Mouse (Mus musculus) midbrain, embryonic 16.5 days (tissue): Measurements from ENCODE around the gene C87436. TPM values are rescaled to one million over a fixed set of nuclear protein-coding genes. Genes with fewer than 3 reads are reported as not detected.

Source experiments
- ATAC-seq: fragments of 200-750 bp; cut with Nextera tagmentation; 2 replicates; pipeline ENCODE4 v1.8.0; 2017; ENCODE audit warnings: moderate TSS enrichment
- H3K27ac ChIP-seq: fragments of 300-500 bp; sonication (generic); 2 replicates; pipeline ENCODE4 v1.5.1; 2014; ENCODE audit warnings: mild to moderate bottlenecking, low read length, mixed read lengths
- H3K27me3 ChIP-seq: fragments of 300-500 bp; sonication (generic); 2 replicates; pipeline ENCODE4 v1.6.1; 2014; ENCODE audit warnings: low read depth, low read length, mixed read lengths; ENCODE audit not compliant: control insufficient read depth, insufficient read depth
- H3K36me3 ChIP-seq: fragments of 300-500 bp; sonication (generic); 2 replicates; pipeline ENCODE4 v1.6.1; 2014; ENCODE audit warnings: mild to moderate bottlenecking, low read length, moderate library complexity, mixed read lengths; ENCODE audit not compliant: control insufficient read depth, insufficient read depth
- H3K4me1 ChIP-seq: fragments of 300-500 bp; sonication (generic); 2 replicates; pipeline ENCODE4 v1.6.1; 2014; ENCODE audit warnings: mild to moderate bottlenecking, low read length, mixed read lengths; ENCODE audit not compliant: control insufficient read depth, insufficient read depth
- H3K4me2 ChIP-seq: fragments of 300-500 bp; sonication (generic); 2 replicates; pipeline ENCODE4 v1.6.1; 2014; ENCODE audit warnings: mild to moderate bottlenecking, low read length, mixed read lengths
- H3K4me3 ChIP-seq: fragments of 300-500 bp; sonication (generic); 2 replicates; pipeline ENCODE4 v1.5.1; 2014; ENCODE audit warnings: low read depth, mild to moderate bottlenecking, low read length, moderate library complexity, mixed read lengths
- H3K9ac ChIP-seq: fragments of 300-500 bp; sonication (generic); 2 replicates; pipeline ENCODE4 v1.6.1; 2014; ENCODE audit warnings: low read depth, low read length, mixed read lengths
- H3K9me3 ChIP-seq: fragments of 300-500 bp; sonication (generic); replicated peaks from 2 replicates; pipeline ENCODE4 v1.6.1; 2014; ENCODE audit warnings: mild to moderate bottlenecking, low read length, mixed read lengths; ENCODE audit not compliant: control insufficient read depth, poor library complexity, severe bottlenecking
- WGBS: fragments of 180-500 bp; shearing (Covaris S2); extraction: QIAGEN DNeasy Blood & Tissue Kit; methylation state at CpG from one replicate; pipeline ENCODE4 v1.1.7; 2014; 5-methylcytosine and 5-hydroxymethylcytosine counted together
- polyA plus RNA-seq: library from polyadenylated mRNA; unstranded; fragments of >200 nt; fragmentation: Nextera tagmentation; extraction: Ambion mirVana; gene quantifications from 2 replicates; pipeline ENCODE4 v1.2.1, GENCODE M21; 2015

Gene C87436
- polyA plus RNA-seq, 1 experiment from 2014 or later = 24.1 TPM

DNA sequence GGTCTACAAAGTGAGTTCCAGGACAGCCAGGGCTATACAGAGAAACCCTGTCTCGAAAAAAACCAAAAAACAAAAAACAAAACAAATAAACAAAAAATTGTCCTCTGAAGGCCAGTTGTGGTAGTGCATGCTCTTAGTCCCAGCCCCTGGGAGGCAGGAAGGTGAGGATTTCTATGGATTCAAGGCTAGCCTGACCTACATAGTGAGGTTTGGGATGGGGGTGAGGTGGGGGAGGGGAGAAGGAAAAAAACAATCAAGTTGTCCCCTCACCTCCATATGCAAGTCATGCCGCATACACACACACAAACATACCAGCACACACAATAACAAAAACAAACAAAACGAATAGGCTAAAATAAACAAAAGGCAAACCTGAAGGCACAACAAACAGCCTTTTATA is 70.6 kb downstream of the C87436 start:
- H3K36me3 ChIP-seq = no peaks in the 10 kb centered on the region
- H3K9me3 ChIP-seq = no peaks in the 10 kb centered on the region
- H3K4me2 ChIP-seq = no peak overlapping the region
- no peaks in the 10 kb centered on the region for H3K27me3 ChIP-seq
- no peaks in the 10 kb centered on the region for H3K4me1 ChIP-seq
- H3K4me3 ChIP-seq = no peak overlapping the region
- WGBS = 75% methylated on average over 3 of the region's 3 CpGs
- no peak for ATAC-seq
- H3K9ac ChIP-seq = no peak overlapping the region
- no peak overlapping the region for H3K27ac ChIP-seq

DNA sequence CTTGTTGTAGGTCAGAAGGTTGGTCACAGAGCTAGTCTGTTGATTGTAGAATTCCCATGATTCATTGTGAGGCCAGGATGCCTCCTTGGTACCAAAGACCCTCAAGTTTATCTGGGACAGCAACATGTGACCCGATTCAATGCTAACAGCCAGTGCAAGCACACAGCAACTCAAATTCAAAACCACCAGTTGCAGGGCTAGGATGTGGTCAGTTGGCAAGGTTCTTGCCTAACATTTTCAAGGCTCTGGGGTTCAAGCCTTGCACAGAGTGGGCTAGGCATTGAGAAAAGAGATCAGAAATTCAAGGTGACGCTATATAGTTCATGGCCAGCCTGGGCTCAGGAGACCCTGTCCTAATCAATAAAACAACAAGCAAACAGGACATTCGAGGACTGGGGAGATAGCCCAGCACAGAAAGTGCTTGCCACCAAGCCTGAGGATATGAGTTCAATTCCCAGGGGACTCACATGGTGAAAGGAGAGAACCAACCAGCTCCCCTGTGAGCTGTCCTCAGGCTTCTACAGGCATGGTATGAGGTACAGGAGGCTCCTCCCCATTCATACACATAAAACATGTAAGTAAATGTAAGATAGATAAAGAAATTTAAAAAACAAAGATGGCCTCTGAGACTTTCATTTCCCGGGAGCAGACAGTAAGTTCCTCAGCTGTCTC is 71.2 kb downstream of the C87436 start:
- Histone ChIP-seq H3K27ac (no peak overlapping the region), H3K4me1 (no peaks in the 10 kb centered on the region), H3K9me3 (no peaks in the 10 kb centered on the region), H3K9ac (no peak overlapping the region), H3K36me3 (no peaks in the 10 kb centered on the region), H3K27me3 (no peaks in the 10 kb centered on the region), H3K4me3 (no peak overlapping the region), H3K4me2 (no peak overlapping the region)
- no peak for ATAC-seq
- 87% methylated on average over 4 of the region's 4 CpGs for WGBS

- Histone ChIP-seq H3K36me3 (no peaks in the 10 kb centered on the region), H3K9ac (no peak overlapping the region), H3K4me1 (no peaks in the 10 kb centered on the region), H3K4me3 (no peak overlapping the region), H3K27me3 (no peaks in the 10 kb centered on the region), H3K9me3 (no peaks in the 10 kb centered on the region), H3K4me2 (no peak overlapping the region), H3K27ac (no peak overlapping the region)
- WGBS = 69% methylated on average over 3 of the region's 3 CpGs
- no peak for ATAC-seq
These were observed 71.7 kb downstream of the C87436 start for GRCm38 (mm10) chr6:86509866-86510200.

- Histone ChIP-seq H3K4me3 (no peak overlapping the region), H3K4me1 (no peaks in the 10 kb centered on the region)
These were observed 72.8 kb downstream of the C87436 start for GRCm38 (mm10) chr6:86510979-86511378.

DNA sequence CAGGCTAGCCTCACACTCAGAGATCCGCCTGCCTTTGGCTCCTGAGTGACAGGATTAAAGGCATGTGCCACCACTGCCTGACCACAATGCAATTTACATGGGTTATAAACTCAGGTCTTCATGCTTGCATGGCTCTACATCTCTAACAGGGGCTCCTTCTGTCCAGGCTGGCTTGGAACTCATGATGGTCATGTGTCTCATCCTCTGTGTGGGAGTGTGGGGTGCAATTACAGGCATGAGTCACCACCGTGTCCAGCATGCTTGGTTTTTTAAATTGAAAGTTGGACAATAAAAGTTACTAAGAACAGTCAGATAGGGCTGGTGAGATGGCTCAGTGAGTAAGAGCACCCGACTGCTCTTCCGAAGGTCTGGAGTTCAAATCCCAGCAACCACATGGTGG is 75.1 kb downstream of the C87436 start:
- WGBS = 93% methylated on average over 4 of the region's 4 CpGs
- Histone ChIP-seq H3K4me1 (no peaks in the 10 kb centered on the region), H3K4me3 (no peak overlapping the region), H3K36me3 (no peaks in the 10 kb centered on the region), H3K9ac (no peak overlapping the region), H3K27me3 (no peaks in the 10 kb centered on the region), H3K9me3 (no peaks in the 10 kb centered on the region), H3K4me2 (no peak overlapping the region), H3K27ac (no peak overlapping the region)
- no peak for ATAC-seq

More at GRCm38 (mm10) chr6:86510979-86511378, 72.8 kb downstream of the C87436 start:
- Histone ChIP-seq H3K9me3 (no peaks in the 10 kb centered on the region), H3K27me3 (no peaks in the 10 kb centered on the region), H3K36me3 (no peaks in the 10 kb centered on the region), H3K27ac (no peak overlapping the region), H3K4me2 (no peak overlapping the region), H3K9ac (no peak overlapping the region)
- 91% methylated on average over 4 of the region's 4 CpGs for WGBS
- no peak for ATAC-seq

- Histone ChIP-seq H3K27me3 (no peaks in the 10 kb centered on the region), H3K4me3 (no peak overlapping the region), H3K4me1 (no peaks in the 10 kb centered on the region), H3K36me3 (no peaks in the 10 kb centered on the region; the same call in 1 of the 2 replicates), H3K4me2 (no peak overlapping the region), H3K27ac (no peak overlapping the region), H3K9me3 (no peaks in the 10 kb centered on the region), H3K9ac (no peak overlapping the region)
- 76% methylated on average over 1 of the region's 1 CpGs for WGBS
- no peak for ATAC-seq
These were observed 77.8 kb downstream of the C87436 start for GRCm38 (mm10) chr6:86516021-86516420.

GRCm38 (mm10) chr6:86519767-86520345 is 81.7 kb downstream of the C87436 start:
- H3K27me3 ChIP-seq = no peaks in the 10 kb centered on the region
- ATAC-seq = no peak
- H3K4me2 ChIP-seq = no peak overlapping the region
- H3K27ac ChIP-seq = no peak overlapping the region
- WGBS = 79% methylated on average over 3 of the region's 3 CpGs
- no peak overlapping the region for H3K4me3 ChIP-seq
- H3K9me3 ChIP-seq = no peaks in the 10 kb centered on the region
- H3K36me3 ChIP-seq = peaks cover 4% of the 10 kb centered on the region
- no peak overlapping the region for H3K9ac ChIP-seq
- H3K4me1 ChIP-seq = peaks cover 19% of the 10 kb centered on the region

DNA sequence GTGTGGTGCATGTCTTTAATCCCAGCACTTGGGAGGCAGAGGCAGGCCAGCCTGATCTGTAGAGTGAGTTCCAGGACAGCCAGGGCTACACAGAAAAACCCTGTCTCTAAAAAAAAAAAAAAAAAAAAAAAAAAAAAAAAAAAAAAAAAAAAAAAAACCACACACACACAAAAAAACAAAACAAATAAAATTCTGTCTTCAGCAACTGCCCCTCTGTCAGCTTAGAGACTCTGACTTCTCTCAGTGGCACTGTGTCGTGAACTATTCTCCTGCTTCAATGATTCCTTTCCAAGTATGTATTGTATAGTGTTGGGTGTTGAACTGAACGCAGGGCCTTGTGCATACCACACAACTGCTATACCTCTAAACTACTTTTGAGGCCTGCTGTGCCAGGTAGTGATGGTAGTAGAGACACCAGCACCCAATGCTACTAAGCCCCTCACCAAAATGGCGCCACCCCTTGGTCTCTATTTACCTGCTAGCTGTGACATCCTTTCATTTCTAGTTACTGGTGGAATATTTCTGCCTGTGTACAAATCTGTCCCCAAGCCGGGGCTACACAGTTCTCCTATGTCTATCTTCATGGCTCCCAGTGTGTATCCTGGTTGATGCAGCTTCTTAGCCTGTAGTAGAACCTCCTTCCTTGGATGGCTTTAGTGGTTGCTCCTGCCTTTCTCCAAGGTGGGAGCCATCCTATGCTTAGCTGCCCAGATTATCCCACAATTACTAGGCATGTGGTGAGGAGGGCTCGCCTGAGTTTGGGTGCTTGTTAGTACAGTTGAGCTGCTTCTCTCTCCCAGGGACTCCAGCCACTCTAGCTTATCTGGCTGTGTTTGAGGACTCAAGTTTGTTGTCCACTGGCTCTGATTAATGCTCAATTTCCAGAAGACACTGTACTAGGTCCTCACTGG is 84.1 kb downstream of the C87436 start:
- peaks cover 4% of the 10 kb centered on the region for H3K36me3 ChIP-seq
- H3K4me3 ChIP-seq = no peak overlapping the region
- no peak overlapping the region for H3K27ac ChIP-seq
- no peak for ATAC-seq
- peak overlapping the region; percentile 1; the same call in 1 of the 2 replicates for H3K9ac ChIP-seq
- WGBS = 80% methylated on average over 5 of the region's 5 CpGs
- no peaks in the 10 kb centered on the region for H3K9me3 ChIP-seq
- peak overlapping the region; percentile 90; the same call in 1 of the 2 replicates for H3K4me2 ChIP-seq
- no peaks in the 10 kb centered on the region for H3K27me3 ChIP-seq
- peaks cover 19% of the 10 kb centered on the region for H3K4me1 ChIP-seq
